Mouse (Mus musculus) lung, embryonic 14.5 days (tissue): ENCODE measurements at regions not wholly inside any gene's neighbourhood (a gene's known extent, or its start where the extent isn't known, plus 50 kb on each side); places are given as distances from the start of the nearest gene placed in this dataset.
A peak's percentile ranks its signal among the peaks of the same experiment; 100 is the strongest.

Source experiments
- ATAC-seq: fragments of 200-750 bp; cut with Nextera tagmentation; 2 replicates; pipeline ENCODE4 v1.8.0; 2017; ENCODE audit warnings: mild to moderate bottlenecking, moderate TSS enrichment, moderate library complexity; ENCODE audit not compliant: insufficient read depth
- DNase-seq: peaks from one replicate; pipeline ENCODE4 v3.0.0-alpha.2; 2015
- H3K27ac ChIP-seq: fragments of 300-500 bp; sonication (generic); 2 replicates; pipeline ENCODE4 v1.5.1; 2014; ENCODE audit warnings: low read depth, mild to moderate bottlenecking, moderate library complexity
- H3K27me3 ChIP-seq: fragments of 300-500 bp; sonication (generic); 2 replicates; pipeline ENCODE4 v1.6.1; 2014; ENCODE audit warnings: low read length, control low read depth; ENCODE audit not compliant: insufficient read depth
- H3K36me3 ChIP-seq: fragments of 300-500 bp; sonication (generic); 2 replicates; pipeline ENCODE4 v1.6.1; 2014; ENCODE audit warnings: control low read depth; ENCODE audit not compliant: insufficient read depth
- H3K4me1 ChIP-seq: fragments of 300-500 bp; sonication (generic); 2 replicates; pipeline ENCODE4 v1.6.1; 2014; ENCODE audit warnings: antibody characterized with exemption, control low read depth; ENCODE audit not compliant: insufficient read depth
- H3K4me2 ChIP-seq: fragments of 300-500 bp; sonication (generic); 2 replicates; pipeline ENCODE4 v1.6.1; 2014; ENCODE audit warnings: mild to moderate bottlenecking
- H3K4me3 ChIP-seq: fragments of 300-500 bp; sonication (generic); 2 replicates; pipeline ENCODE4 v1.5.1; 2014; ENCODE audit warnings: low read depth, low read length
- H3K9ac ChIP-seq: fragments of 300-500 bp; sonication (generic); 2 replicates; pipeline ENCODE4 v1.6.1; 2014
- H3K9me3 ChIP-seq: fragments of 300-500 bp; sonication (generic); 2 replicates; pipeline ENCODE4 v1.6.1; 2016; ENCODE audit warnings: low read depth, low read length, control low read depth
- CTCF ChIP-seq: IDR thresholded peaks from 2 replicates; pipeline ENCODE4 v1.5.1; 2016; ENCODE audit warnings: antibody characterized with exemption, low read depth
- WGBS: fragments of 180-500 bp; shearing (Covaris S2); extraction: QIAGEN DNeasy Blood & Tissue Kit; methylation state at CpG from one replicate; pipeline ENCODE4 v1.1.7; 2014; 5-methylcytosine and 5-hydroxymethylcytosine counted together

- Histone ChIP-seq H3K9ac (no peak overlapping the region), H3K4me3 (no peak overlapping the region), H3K4me2 (no peak overlapping the region), H3K9me3 (no peaks in the 10 kb centered on the region), H3K4me1 (no peaks in the 10 kb centered on the region), H3K36me3 (no peaks in the 10 kb centered on the region), H3K27me3 (no peaks in the 10 kb centered on the region), H3K27ac (no peak overlapping the region)
- DNase-seq (peak; percentile 8), ATAC-seq (no peak)
- TF ChIP-seq CTCF: no peak
- WGBS: 76% methylated on average over 1 of the region's 1 CpGs
Observed at GRCm38 (mm10) chr8:96012002-96012401, 123.7 kb upstream of the Got2 start.

- DNase-seq (no peak), ATAC-seq (no peak)
- Histone ChIP-seq H3K27ac (no peak overlapping the region), H3K4me3 (no peak overlapping the region), H3K9ac (no peak overlapping the region), H3K27me3 (no peaks in the 10 kb centered on the region), H3K9me3 (no peaks in the 10 kb centered on the region), H3K36me3 (no peaks in the 10 kb centered on the region), H3K4me2 (no peak overlapping the region), H3K4me1 (no peaks in the 10 kb centered on the region)
- no peak for TF ChIP-seq CTCF
- WGBS: 75% methylated on average over 8 of the region's 8 CpGs
Observed at GRCm38 (mm10) chr8:95991826-95992463, 103.6 kb upstream of the Got2 start.

- Histone ChIP-seq H3K36me3 (no peaks in the 10 kb centered on the region), H3K9me3 (no peaks in the 10 kb centered on the region), H3K4me1 (no peaks in the 10 kb centered on the region), H3K27me3 (no peaks in the 10 kb centered on the region), H3K27ac (no peak overlapping the region), H3K9ac (no peak overlapping the region), H3K4me2 (no peak overlapping the region), H3K4me3 (no peak overlapping the region)
- WGBS: 91% methylated on average over 4 of the region's 4 CpGs
- DNase-seq: no peak
- ATAC-seq: no peak
- no peak for TF ChIP-seq CTCF
Observed at GRCm38 (mm10) chr8:95988616-95989380, 100.5 kb upstream of the Got2 start.

GRCm38 (mm10) chr8:95987011-95987440, 98.7 kb upstream of the Got2 start:
- Histone ChIP-seq H3K27me3 (no peaks in the 10 kb centered on the region), H3K9me3 (no peaks in the 10 kb centered on the region), H3K27ac (no peak overlapping the region), H3K4me1 (no peaks in the 10 kb centered on the region), H3K4me3 (no peak overlapping the region), H3K4me2 (peak overlapping the region; percentile 25; the same call in 1 of the 2 replicates), H3K36me3 (no peaks in the 10 kb centered on the region), H3K9ac (no peak overlapping the region)
- 23% methylated on average over 10 of the region's 10 CpGs for WGBS
- no peak for TF ChIP-seq CTCF
- peak; percentile 13 for DNase-seq
- no peak for ATAC-seq

- DNase-seq: no peak
- Histone ChIP-seq H3K4me2 (no peak overlapping the region), H3K9me3 (no peaks in the 10 kb centered on the region), H3K36me3 (no peaks in the 10 kb centered on the region), H3K27me3 (no peaks in the 10 kb centered on the region), H3K4me3 (no peak overlapping the region), H3K9ac (no peak overlapping the region), H3K27ac (no peak overlapping the region), H3K4me1 (no peaks in the 10 kb centered on the region)
- 63% methylated on average over 3 of the region's 3 CpGs for WGBS
- no peak for TF ChIP-seq CTCF
- ATAC-seq: no peak
Observed at GRCm38 (mm10) chr8:95986410-95986809, 98.1 kb upstream of the Got2 start.

GRCm38 (mm10) chr8:95983690-95984089, 95.3 kb upstream of the Got2 start:
- 16% methylated on average over 2 of the region's 2 CpGs for WGBS
- Histone ChIP-seq H3K36me3 (no peaks in the 10 kb centered on the region), H3K4me1 (no peaks in the 10 kb centered on the region), H3K27me3 (no peaks in the 10 kb centered on the region), H3K9ac (no peak overlapping the region), H3K4me2 (no peak overlapping the region), H3K4me3 (no peak overlapping the region), H3K9me3 (no peaks in the 10 kb centered on the region), H3K27ac (no peak overlapping the region)
- no peak for TF ChIP-seq CTCF
- no peak for DNase-seq
- ATAC-seq: no peak

GRCm38 (mm10) chr8:95980405-95980804, 92.1 kb upstream of the Got2 start:
- Histone ChIP-seq H3K36me3 (no peaks in the 10 kb centered on the region), H3K4me1 (no peaks in the 10 kb centered on the region), H3K9ac (no peak overlapping the region), H3K27ac (no peak overlapping the region), H3K9me3 (no peaks in the 10 kb centered on the region), H3K4me3 (no peak overlapping the region), H3K27me3 (no peaks in the 10 kb centered on the region), H3K4me2 (no peak overlapping the region)
- ATAC-seq: no peak
- 27% methylated on average over 2 of the region's 2 CpGs for WGBS
- TF ChIP-seq CTCF: no peak
- no peak for DNase-seq
